Mouse (Mus musculus) cerebellum, adult 2 months (tissue): ENCODE measurements around the gene Mmp23.
"Not testable (repeated sequence)": the region's sequence is repeated elsewhere in the genome, so short reads cannot be mapped to it uniquely, and the experiment has no call there.

Experiments used
- CTCF ChIP-seq: fragments of 200-500 bp; IDR thresholded peaks from 2 replicates; pipeline ENCODE4 v1.5.1; 2011; ENCODE audit warnings: low read depth, mild to moderate bottlenecking, control low read depth, low read length, moderate library complexity, borderline replicate concordance; ENCODE audit not compliant: insufficient read depth
- POLR2A ChIP-seq: fragments of 200-500 bp; IDR thresholded peaks from 2 replicates; pipeline ENCODE4 v1.6.1; 2011; ENCODE audit warnings: low read length, control low read depth, borderline replicate concordance; ENCODE audit not compliant: insufficient read depth

DNA sequence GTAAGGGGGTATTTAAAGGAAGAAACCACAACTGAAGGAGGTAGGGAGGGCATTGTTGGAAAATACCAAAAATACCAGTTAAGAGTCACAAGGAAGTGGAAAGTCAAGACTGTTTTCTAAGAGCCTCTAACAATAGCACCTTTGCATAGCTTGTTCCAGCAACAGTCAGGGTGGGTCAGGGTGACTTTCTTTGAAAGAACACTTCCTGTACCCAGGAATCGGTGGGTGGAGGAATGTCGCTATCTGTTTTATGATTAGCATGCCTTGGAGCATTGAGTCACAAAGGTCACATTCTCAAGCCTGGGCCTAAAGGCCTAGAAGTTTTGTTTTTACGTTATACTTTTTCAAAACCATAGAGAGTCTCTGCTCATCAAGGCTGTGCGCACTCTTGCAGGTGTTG, 34.6 kb upstream of the Mmp23 start:
- TF ChIP-seq POLR2A, CTCF: not testable (repeated sequence)
